Mouse (Mus musculus): Measurements from ENCODE around the gene Mamdc4.

- TF ChIP-seq CTCF (IDR thresholded peaks at IDR 0.05; ENCODE audit: low read depth, low read length) (no peak), POLR2A (IDR thresholded peaks at IDR 0.05; ENCODE audit: extremely low read depth, insufficient read depth, low read length) (no peak)
Observed at GRCm38 (mm10) chr2:25534866-25535182, 39.8 kb downstream of the Mamdc4 start.

Data from liver, adult 2 months (tissue).